Mouse (Mus musculus) mesoderm, embryonic 11.5 days (tissue): ENCODE data around the gene Abca2.
A peak's percentile ranks its signal among the peaks of the same experiment; 100 is the strongest.

Experiments
- DNase-seq: peaks from one replicate; pipeline ENCODE4 v3.0.0-alpha.2; 2012; ENCODE audit warnings: low read depth, low spot score

The Abca2 gene

GRCm38 (mm10) chr2:25423626-25424025 is 4.9 kb upstream of the Abca2 start:
- no peak for DNase-seq

DNA sequence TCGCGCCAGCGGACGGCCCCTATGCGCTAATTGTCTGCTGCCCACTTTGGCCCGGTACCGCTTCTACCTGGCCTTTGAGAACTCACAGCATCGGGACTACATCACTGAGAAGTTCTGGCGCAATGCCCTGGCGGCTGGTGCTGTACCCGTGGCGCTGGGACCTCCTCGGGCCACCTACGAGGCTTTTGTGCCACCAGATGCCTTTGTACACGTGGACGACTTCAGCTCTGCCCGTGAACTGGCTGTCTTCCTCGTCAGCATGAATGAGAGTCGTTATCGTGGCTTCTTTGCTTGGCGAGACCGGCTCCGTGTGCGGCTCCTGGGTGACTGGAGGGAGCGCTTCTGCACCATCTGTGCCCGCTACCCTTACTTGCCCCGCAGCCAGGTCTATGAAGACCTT is 3.0 kb upstream of the Abca2 start:
- DNase-seq = no peak

DNA sequence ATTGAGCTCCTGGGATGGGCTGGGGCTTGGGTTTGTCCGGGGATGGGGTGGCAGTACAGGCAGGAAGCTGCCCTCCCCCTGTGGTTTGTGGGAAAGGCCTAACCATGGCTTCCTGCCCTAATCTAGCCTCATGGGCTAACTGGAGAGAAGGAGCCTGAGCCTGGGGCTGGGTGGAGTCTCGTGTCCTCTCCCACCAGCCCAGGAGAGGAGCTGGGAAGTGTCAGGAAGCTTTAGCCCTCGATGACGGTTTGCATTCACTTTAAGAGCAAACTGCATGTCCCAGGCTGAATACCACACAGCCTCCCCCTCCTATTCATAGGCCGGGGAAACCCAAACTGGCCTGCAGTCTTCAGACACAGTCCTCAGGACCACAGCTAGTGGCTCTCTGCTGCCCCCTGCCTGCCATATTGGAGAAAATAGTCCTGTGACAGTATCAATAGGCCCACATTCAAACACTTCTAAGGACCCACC is 1.7 kb upstream of the Abca2 start:
- DNase-seq = peak; percentile 74

GRCm38 (mm10) chr2:25427256-25427655 is 1.2 kb upstream of the Abca2 start:
- no peak for DNase-seq

DNA sequence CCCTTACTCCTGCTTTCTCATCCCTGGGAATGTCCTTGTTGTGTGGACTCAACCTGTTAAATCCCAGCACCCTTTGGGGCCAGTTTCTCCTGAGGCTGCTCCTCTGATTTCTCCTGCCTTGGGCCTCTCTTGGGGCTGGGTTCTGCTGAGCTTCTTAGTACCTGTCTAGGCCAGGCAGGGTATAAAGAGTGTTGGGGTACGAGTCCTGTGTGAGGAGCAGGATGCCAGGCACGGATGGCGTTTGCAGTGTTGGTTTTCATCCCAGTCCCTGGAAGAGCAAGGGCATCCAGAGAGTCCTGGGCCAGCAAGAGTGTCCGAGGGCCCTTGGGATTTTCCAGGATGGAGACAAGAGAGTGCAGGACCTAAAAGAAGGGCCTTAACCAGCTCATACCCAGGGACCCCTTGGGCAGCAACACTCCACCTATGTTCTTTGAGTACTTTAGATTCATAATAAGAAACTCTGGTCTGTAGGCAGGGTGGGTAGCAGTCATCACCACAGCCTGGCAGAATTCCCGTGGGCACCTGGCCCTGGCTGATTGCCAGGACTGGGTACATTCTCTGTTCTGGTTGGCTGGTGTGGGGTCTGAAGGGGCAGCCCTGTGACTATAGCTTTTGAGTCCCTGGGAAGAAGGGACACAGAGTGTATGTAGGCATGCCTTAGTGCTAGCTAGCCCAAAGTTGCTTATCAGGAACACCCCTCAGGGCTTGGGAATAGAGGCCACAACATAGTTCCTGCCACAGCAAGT is 1.1 kb downstream of the Abca2 start:
- no peak for DNase-seq

GRCm38 (mm10) chr2:25430395-25431233 is 2.1 kb downstream of the Abca2 start:
- DNase-seq = no peak

- no peak for DNase-seq
These were observed 2.9 kb downstream of the Abca2 start for GRCm38 (mm10) chr2:25431308-25431855.

DNA sequence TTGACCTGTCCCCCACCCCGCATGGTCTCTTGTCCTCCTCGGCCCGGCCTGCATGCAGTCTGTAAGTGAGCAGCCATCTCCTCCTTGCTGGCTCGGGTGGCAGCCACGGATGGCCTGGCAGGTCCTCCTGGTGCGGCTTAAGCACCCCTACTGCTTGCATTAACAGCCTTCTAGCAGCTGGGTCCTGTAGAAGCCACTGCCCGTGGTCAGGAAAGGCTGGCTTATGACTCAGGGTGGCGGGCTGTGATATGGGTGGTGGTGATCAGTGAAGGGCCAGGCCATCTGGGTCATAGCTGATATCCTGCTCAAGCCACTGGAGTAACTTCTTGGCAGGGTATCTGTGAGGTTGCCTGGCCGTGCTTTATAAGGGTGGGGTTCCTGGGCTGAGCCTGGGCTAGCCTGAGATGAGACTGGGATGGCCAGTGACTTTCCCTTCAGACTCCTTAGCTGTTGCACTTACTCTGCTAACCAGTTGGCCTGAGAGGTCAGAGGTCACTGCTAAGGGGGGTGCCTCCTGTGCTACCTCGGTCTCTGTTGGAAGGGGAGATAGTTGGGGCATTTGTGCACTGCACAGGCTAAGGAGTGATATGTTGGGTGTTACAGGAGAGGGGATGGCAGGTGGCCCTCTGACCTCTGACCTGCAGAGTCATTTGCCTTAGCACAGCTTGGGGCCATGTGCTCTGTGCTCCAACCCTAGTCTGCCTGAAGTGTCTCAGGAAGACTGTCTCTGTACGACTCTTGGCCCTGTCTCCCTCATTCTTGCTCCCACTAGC is 4.0 kb downstream of the Abca2 start:
- DNase-seq = no peak

GRCm38 (mm10) chr2:25433101-25433500 is 4.6 kb downstream of the Abca2 start:
- DNase-seq = no peak

- DNase-seq = no peak
These were observed 5.8 kb downstream of the Abca2 start for GRCm38 (mm10) chr2:25434292-25434691.

GRCm38 (mm10) chr2:25436286-25436820 is 7.8 kb downstream of the Abca2 start:
- DNase-seq = no peak

GRCm38 (mm10) chr2:25441067-25441466 is 12.6 kb downstream of the Abca2 start:
- DNase-seq = no peak

GRCm38 (mm10) chr2:25442682-25443081 is 14.2 kb downstream of the Abca2 start:
- no peak for DNase-seq

GRCm38 (mm10) chr2:25450853-25451647 is 22.5 kb downstream of the Abca2 start:
- no peak for DNase-seq

DNA sequence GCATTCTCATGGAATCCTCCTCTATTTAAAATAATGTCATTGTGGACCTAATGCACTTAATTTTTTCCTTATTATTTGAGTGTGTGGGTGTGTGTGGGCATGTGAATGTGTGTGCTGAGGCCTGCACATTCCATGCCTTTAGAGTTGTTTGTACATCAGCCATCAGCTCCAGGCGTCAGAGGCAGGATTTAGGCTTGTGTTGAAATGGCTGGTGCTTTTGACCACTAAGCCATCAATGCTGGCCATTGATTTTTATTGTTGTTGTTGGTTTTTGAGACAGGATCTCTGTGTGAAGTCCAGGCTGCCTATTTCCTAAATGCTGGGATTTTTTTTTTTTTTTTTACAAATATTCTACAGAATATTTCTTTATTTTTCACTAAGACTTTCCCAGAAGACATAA is 24.4 kb downstream of the Abca2 start:
- no peak for DNase-seq

GRCm38 (mm10) chr2:25456205-25456953 is 27.9 kb downstream of the Abca2 start, which contains the start of gene Clic3:
TSS of gene Clic3 (plus strand) at chr2:25456838.
- no peak for DNase-seq

DNA sequence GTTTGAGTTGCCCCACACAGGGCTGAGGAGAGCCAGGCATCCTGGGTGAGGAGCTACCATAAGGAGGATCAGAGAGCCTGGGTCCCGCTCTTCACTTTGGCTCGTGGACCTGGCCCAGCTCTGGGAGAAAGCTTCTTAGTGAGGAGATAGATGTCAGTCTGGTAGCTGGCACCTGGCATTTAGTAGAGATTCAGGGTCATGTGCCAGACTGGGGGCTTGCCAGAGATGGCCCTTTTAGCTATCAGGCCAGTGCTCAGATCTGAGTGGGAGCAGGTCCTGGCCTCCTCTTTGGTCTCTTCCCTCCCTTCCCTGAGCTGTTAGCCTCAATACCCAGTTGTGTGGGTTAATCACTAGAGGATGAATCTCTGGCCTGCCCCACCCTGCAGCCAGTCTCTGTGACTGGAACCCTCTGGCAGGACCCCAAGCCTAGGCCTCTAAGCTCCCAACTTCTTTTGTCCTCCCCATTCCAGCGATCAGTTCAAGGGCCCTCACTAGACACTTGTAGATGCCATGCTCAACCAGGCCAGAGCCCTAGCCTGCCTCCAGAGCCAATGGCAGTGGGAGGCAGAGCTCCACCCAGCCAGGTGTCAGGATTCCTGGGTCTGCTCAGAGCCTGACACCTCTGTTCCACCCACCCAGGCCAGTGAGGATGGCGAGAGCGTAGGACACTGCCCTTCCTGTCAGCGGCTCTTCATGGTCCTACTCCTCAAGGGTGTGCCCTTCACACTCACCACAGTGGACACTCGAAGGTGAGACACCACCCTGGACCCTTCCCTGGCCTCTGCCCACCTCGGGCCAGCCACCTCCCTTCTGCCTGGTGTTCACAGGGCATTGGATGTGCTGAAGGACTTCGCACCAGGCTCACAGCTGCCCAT is 28.8 kb downstream of the Abca2 start:
- no peak for DNase-seq

DNA sequence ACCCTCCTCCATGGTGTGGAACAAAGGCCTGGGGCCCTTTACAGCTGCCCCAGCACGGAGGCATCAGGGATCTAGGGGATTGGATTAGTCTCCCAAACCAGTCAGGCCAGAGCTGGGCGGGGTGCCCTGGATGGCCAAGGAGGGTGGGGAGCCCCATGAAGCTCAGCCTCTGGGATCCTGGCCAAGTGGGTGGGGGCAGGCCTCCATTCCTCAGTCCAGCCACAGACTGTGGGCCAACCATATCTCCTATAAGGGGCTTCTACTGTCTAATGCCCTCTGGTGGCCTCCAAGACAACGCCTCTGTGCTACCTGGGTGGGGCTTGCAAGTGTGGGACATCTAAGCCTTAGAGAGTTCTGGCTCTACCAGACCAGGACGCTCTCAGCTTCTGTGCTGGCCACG is 30.4 kb downstream of the Abca2 start:
- DNase-seq = no peak

- DNase-seq = no peak
These were observed 31.6 kb downstream of the Abca2 start for GRCm38 (mm10) chr2:25460135-25460534.
